Mouse (Mus musculus): ENCODE measurements around the gene Erich2.

GRCm38 (mm10) chr2:70471136-70471535 lies 37.5 kb upstream of the Erich2 start:
- TF ChIP-seq EP300 (optimal IDR thresholded peaks at IDR 0.05), result no peak
- TF ChIP-seq CTCF (IDR thresholded peaks at IDR 0.05; ENCODE audit: low read depth), result no peak
